Mouse (Mus musculus) hindlimb bud, embryonic 11.5 days (tissue): ENCODE measurements around the gene Prpsap2.
"Not testable (repeated sequence)": the region's sequence is repeated elsewhere in the genome, so short reads cannot be mapped to it uniquely, and the experiment has no call there.

ENCODE experiments used
- DNase-seq: peaks from one replicate; pipeline ENCODE4 v3.0.0-alpha.2; 2012; ENCODE audit warnings: low read depth, low spot score; ENCODE audit errors: extremely low spot score

Prpsap2 gene

GRCm38 (mm10) chr11:61761584-61762407 is at the start of gene Prpsap2:
Gene Prpsap2, minus strand, starts transcription at chr11:61762088.
- peak; percentile 82 for DNase-seq

- DNase-seq, result no peak
These were observed 47.9 kb upstream of the Prpsap2 start for GRCm38 (mm10) chr11:61809793-61810192.

- DNase-seq, result no peak
These were observed 46.7 kb upstream of the Prpsap2 start for GRCm38 (mm10) chr11:61808551-61809117.

GRCm38 (mm10) chr11:61793441-61793840 is 31.6 kb upstream of the Prpsap2 start:
- DNase-seq, result no peak

GRCm38 (mm10) chr11:61788550-61788949 is 26.7 kb upstream of the Prpsap2 start:
- DNase-seq, result no peak

GRCm38 (mm10) chr11:61782526-61782925 is 20.6 kb upstream of the Prpsap2 start:
- not testable (repeated sequence) for DNase-seq

GRCm38 (mm10) chr11:61774551-61775149 is 12.8 kb upstream of the Prpsap2 start:
- DNase-seq, result no peak

- no peak for DNase-seq
These were observed 1.4 kb downstream of the Prpsap2 start for GRCm38 (mm10) chr11:61760518-61760917.

GRCm38 (mm10) chr11:61757151-61757550 is 4.7 kb downstream of the Prpsap2 start:
- DNase-seq, result no peak

GRCm38 (mm10) chr11:61751612-61752011 is 10.3 kb downstream of the Prpsap2 start:
- DNase-seq, result no peak

GRCm38 (mm10) chr11:61747161-61747560 is 14.7 kb downstream of the Prpsap2 start:
- DNase-seq, result no peak

- DNase-seq, result no peak
These were observed 16.1 kb downstream of the Prpsap2 start for GRCm38 (mm10) chr11:61745781-61746180.

- no peak for DNase-seq
These were observed 17.4 kb downstream of the Prpsap2 start for GRCm38 (mm10) chr11:61744460-61744859.

- DNase-seq, result no peak
These were observed 18.1 kb downstream of the Prpsap2 start for GRCm38 (mm10) chr11:61743768-61744167.

GRCm38 (mm10) chr11:61740500-61740899 is 21.4 kb downstream of the Prpsap2 start:
- DNase-seq, result no peak

GRCm38 (mm10) chr11:61737290-61737689 is 24.6 kb downstream of the Prpsap2 start:
- DNase-seq, result no peak

- DNase-seq, result no peak
These were observed 29.2 kb downstream of the Prpsap2 start for GRCm38 (mm10) chr11:61732672-61733071.

- DNase-seq, result no peak
These were observed 33.9 kb downstream of the Prpsap2 start for GRCm38 (mm10) chr11:61728037-61728436.

GRCm38 (mm10) chr11:61722077-61722476 is 39.8 kb downstream of the Prpsap2 start:
- DNase-seq, result no peak

- DNase-seq, result no peak
These were observed 41.3 kb downstream of the Prpsap2 start, which contains the start of gene Slc5a10 for GRCm38 (mm10) chr11:61720636-61721035. Gene Slc5a10, minus strand, starts transcription at chr11:61720826.

- DNase-seq, result no peak
These were observed 42.1 kb downstream of the Prpsap2 start for GRCm38 (mm10) chr11:61719826-61720225.

- no peak for DNase-seq
These were observed 42.5 kb downstream of the Prpsap2 start for GRCm38 (mm10) chr11:61719387-61719786.
